Mouse (Mus musculus): ENCODE measurements at regions not wholly inside any gene's neighbourhood (a gene's known extent, or its start where the extent isn't known, plus 50 kb on each side); places are given as distances from the start of the nearest gene placed in this dataset.

DNA sequence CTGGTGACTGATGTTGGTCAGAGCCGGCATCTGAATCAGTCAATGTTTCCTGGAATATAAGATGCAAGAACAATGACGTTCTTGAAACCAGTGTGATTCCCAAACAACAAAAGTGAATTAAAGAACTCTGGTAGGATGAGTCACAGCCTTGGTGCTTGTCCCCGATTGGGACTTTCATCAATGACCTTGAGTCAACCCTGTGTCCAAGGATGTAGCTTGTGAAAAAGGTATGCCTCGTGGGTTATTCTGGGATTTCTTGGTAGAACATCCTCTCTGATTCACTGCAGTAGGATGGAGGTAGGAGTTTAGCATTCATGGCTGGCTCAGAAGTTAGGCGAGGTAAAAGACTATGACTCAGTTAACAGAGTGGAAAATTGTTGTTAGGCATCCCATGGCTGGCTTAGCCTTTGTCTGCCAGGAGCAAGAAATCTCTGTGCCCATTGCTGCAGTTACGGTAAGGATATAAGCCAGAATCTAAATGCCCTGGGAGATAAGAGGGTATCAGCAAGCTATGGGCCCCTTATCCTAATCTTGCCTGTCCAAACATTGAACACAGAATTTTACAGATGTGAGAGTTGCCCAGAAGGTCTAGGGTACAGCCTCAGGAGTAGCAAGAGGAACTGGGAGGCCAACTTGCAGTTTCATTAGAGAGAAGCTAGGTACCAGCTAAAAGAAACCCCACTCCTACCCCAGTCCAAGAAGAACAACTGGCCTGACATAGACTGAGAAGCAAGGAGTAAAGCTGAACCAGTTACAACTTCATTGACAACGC is 55.9 kb upstream of the Ralgps2 start:
- Histone ChIP-seq H3K27me3 (no peaks in the 10 kb centered on the region), H3K4me3 (no peak overlapping the region), H3K27ac (no peak overlapping the region), H3K9ac (no peak overlapping the region), H3K9me3 (no peaks in the 10 kb centered on the region), H3K36me3 (no peaks in the 10 kb centered on the region), H3K4me1 (replicated peaks) (peaks cover 37% of the 10 kb centered on the region), H3K4me2 (no peak overlapping the region)
- no peak for ATAC-seq (ENCODE audit: low FRiP score)
- WGBS = 93% methylated on average over 7 of the region's 7 CpGs

DNA sequence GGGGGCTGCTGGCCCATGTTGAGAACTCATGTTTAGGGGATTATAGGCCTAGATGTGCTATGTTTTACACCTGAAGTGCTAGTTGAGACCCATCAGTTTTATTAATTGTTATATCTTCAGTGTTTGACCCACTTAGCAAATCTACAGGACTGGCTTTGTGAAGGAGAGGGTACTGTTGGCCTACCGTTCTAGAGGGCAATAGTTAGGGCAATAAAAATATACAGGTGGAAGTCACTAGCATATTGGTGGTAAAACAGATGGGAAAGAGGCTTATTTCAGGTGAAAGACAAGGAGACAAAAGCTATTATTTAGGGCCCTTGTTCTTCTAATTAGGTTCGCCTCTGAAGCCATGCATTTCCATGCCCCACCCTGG is 55.2 kb upstream of the Ralgps2 start:
- no peaks in the 10 kb centered on the region for H3K27me3 ChIP-seq
- no peak overlapping the region for H3K9ac ChIP-seq
- no peak overlapping the region for H3K27ac ChIP-seq
- no peak overlapping the region for H3K4me2 ChIP-seq
- WGBS = 88% methylated on average over 2 of the region's 2 CpGs
- no peak for ATAC-seq (ENCODE audit: low FRiP score)
- H3K4me3 ChIP-seq = no peak overlapping the region
- no peaks in the 10 kb centered on the region for H3K9me3 ChIP-seq
- no peaks in the 10 kb centered on the region for H3K36me3 ChIP-seq
- peaks cover 41% of the 10 kb centered on the region for H3K4me1 ChIP-seq (replicated peaks)

DNA sequence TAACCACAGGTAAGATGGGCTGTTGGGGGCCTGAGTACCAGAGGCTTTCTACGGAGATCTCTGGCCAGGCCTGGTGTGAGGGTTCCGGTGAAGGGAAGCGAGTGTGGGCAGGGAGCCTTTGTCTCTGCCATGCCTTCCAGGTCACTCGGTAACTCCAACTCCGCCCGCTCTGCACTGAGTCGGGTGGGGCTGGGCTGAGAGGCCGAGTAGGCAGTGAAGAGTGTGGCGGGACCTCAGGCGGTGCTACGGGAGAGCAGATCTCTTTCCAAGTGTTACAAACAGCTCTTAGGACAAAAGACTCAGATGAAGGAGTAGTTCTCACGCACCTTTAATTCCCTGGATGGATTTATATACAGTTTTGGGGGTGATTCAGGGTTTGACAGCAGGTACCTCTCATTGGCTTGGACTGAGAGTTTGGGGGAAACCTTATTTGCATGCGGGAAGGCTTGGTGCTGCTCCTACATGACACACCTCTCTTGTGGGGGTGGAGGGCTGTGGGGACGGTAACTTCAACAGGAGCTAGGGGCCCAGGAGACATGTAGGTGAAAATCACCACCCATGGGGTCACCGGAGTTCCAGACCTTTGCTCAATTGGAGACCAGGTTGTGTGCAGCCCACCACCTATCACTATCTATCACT is 54.7 kb upstream of the Ralgps2 start:
- H3K9ac ChIP-seq = no peak overlapping the region
- H3K36me3 ChIP-seq = no peaks in the 10 kb centered on the region

DNA sequence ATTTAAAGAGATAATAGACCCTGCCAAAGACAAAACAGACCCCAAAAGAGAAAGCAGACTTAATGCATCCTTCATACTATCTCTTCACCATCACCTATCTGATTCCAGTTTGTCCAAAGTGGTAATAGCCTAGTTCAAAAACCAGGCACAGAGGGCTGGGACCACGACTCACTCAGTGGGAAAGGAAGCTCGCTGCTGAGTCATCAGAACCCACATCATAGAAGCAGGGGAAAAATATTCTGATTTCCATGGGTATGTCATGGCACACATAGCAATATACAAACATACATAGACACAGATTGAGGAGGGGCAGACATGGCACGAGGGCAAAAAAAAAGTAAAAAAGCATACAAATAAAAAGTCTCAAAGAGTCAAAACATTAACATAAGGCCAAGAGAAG is 53.7 kb upstream of the Ralgps2 start:
- Histone ChIP-seq H3K27ac (no peak overlapping the region), H3K4me2 (no peak overlapping the region), H3K4me1 (replicated peaks) (peaks cover 49% of the 10 kb centered on the region), H3K27me3 (no peaks in the 10 kb centered on the region), H3K4me3 (no peak overlapping the region), H3K36me3 (no peaks in the 10 kb centered on the region), H3K9me3 (no peaks in the 10 kb centered on the region), H3K9ac (no peak overlapping the region)
- ATAC-seq (ENCODE audit: low FRiP score) = no peak
- 83% methylated on average over 3 of the region's 3 CpGs for WGBS

More for the DNA sequence above, 54.7 kb upstream of the Ralgps2 start:
- Histone ChIP-seq H3K4me1 (replicated peaks) (peaks cover 46% of the 10 kb centered on the region), H3K4me3 (no peak overlapping the region), H3K27me3 (no peaks in the 10 kb centered on the region), H3K27ac (no peak overlapping the region), H3K9me3 (no peaks in the 10 kb centered on the region), H3K4me2 (no peak overlapping the region)
- 56% methylated on average over 15 of the region's 15 CpGs for WGBS
- ATAC-seq (ENCODE audit: low FRiP score) = no peak

DNA sequence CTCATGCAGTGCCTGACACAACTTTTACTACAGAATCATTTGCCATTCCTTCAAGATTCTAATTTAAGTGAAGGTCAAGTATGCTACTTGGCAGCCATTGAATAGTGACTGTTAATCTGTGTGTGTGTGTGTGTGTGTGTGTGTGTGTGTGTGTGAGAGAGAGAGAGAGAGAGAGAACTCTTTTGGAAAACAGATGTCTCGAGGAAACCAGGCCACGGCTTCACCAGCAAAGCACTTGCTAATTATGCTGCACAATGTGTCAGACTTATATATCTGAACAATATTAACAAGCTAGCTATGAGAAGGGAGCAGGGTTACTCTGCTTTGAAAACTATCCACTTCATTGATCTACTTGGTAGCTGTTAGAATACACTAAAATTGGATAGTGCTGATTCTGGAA is 53.1 kb upstream of the Ralgps2 start:
- H3K9me3 ChIP-seq = no peaks in the 10 kb centered on the region
- H3K4me1 ChIP-seq (replicated peaks) = peaks cover 43% of the 10 kb centered on the region
- whole genome bisulfite sequencing = 42% methylated on average over 2 of the region's 2 CpGs
- no peak overlapping the region for H3K27ac ChIP-seq
- no peaks in the 10 kb centered on the region for H3K36me3 ChIP-seq
- H3K9ac ChIP-seq = no peak overlapping the region
- no peak overlapping the region for H3K4me3 ChIP-seq
- H3K27me3 ChIP-seq = no peaks in the 10 kb centered on the region
- no peak overlapping the region for H3K4me2 ChIP-seq
- no peak for ATAC-seq (ENCODE audit: low FRiP score)

DNA sequence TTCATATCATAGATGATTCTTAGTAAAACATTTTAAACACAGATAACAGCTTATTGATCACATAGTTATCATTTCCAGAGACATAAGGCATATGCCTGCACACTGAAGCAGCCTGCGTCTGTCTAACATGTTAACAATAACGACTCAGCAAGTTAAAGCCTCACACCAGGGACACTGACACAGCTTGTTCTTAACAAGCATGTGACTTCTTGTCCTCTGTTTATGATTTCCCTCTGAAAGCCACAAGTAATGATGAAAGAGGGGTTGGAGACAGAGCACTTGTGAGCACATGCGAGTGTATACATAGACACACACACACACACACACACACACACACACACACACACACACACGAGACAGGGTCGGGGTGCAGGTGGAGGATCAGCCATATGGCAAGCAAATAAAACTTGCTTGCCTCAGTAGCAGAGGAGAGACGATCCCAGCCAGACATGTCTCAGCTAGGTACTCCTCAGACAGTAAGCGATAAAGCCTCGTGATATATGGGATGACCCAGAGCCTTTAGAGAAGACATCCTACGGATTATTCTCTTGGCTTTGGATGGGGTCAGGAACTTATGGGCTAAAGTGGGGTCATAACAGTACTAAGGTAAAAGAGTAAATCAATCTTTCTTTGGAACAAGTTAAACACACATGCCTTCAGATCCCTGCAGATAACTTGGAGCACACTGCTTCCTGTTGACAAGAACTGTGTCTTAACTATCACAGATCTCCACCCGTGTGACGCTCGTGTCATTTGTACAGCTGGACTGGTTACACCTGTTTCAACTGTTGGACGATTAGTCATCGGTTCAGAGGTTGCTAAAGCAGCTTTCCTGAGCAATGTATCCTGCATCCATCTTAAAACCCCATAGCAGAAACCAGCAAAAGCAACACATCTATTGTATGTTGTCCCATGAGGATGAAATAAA is 51.4 kb upstream of the Ralgps2 start:
- 68% methylated on average over 14 of the region's 14 CpGs for WGBS
- H3K4me3 ChIP-seq = no peak overlapping the region
- no peak overlapping the region for H3K9ac ChIP-seq
- ATAC-seq (ENCODE audit: low FRiP score) = 0 out of 2 replicates have a peak, but pooled peaks have one; percentile 26
- H3K27me3 ChIP-seq = no peaks in the 10 kb centered on the region
- H3K4me1 ChIP-seq (replicated peaks) = peaks cover 30% of the 10 kb centered on the region
- H3K27ac ChIP-seq = no peak overlapping the region
- no peaks in the 10 kb centered on the region for H3K9me3 ChIP-seq
- no peaks in the 10 kb centered on the region for H3K36me3 ChIP-seq
- H3K4me2 ChIP-seq = no peak overlapping the region

DNA sequence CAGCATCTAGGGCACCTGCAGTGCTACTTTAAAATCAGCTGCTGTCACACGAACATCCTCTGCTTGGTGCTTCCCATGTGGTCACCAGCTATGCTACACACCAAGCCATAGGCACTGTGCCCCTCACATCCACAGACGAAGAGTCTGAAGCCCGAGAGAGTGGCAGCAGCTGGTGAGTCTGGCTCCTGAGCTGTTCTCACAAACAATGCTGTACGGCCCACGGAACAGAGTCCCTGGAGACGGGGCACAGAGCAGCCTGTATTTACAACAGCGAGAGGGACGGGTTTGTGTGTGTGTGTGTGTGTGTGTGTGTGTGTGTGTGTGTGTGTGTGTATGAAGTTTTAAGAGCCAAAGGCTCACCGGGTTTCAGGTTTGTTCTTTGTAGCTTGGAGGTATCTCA is 50.7 kb upstream of the Ralgps2 start:
- peak overlapping the region; percentile 65 for H3K27ac ChIP-seq
- 14% methylated on average over 9 of the region's 9 CpGs for WGBS
- H3K4me2 ChIP-seq = no peak overlapping the region
- H3K4me3 ChIP-seq = no peak overlapping the region
- peak; percentile 67 for ATAC-seq (ENCODE audit: low FRiP score)
- no peak overlapping the region for H3K9ac ChIP-seq
- H3K27me3 ChIP-seq = no peaks in the 10 kb centered on the region
- H3K9me3 ChIP-seq = no peaks in the 10 kb centered on the region
- H3K4me1 ChIP-seq (replicated peaks) = peaks cover 33% of the 10 kb centered on the region
- no peaks in the 10 kb centered on the region for H3K36me3 ChIP-seq

DNA sequence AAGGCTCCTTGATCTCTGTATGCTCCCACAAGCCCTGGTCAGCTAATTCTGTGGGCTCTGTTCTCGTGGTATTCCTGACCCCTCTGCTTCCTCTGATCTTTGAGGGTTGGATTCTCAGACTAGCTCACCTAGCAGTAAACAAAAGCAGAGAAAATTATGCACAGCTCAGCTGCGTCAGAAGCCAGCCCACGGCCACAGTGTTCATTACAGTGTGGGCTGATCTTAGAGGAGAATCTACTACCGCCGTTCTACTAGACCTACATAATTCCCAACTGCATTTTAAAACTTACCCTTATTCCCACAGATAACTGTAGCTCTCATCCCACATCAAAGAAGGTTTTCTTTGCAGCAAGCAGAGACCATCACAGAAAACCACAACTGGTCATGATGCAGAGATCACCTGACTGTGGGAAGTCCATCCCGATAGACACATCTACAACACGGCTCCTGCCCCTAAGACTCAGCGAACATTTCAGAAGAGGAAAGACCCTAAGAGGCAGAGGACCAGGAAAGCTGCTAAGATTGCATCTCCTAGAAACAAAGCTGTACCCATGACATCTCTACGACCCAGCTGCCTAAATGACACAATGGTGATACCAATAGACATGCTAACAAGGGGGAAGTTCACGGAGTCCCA is 49.8 kb upstream of the Ralgps2 start:
- no peak overlapping the region for H3K9ac ChIP-seq
- no peaks in the 10 kb centered on the region for H3K36me3 ChIP-seq
- H3K27me3 ChIP-seq = no peaks in the 10 kb centered on the region
- no peak for ATAC-seq (ENCODE audit: low FRiP score)
- H3K4me2 ChIP-seq = no peak overlapping the region
- H3K4me3 ChIP-seq = no peak overlapping the region
- no peaks in the 10 kb centered on the region for H3K9me3 ChIP-seq
- H3K27ac ChIP-seq = peak overlapping the region; percentile 65; the same call in 1 of the 2 replicates
- 64% methylated on average over 10 of the region's 10 CpGs for WGBS
- H3K4me1 ChIP-seq (replicated peaks) = peaks cover 33% of the 10 kb centered on the region
